Mouse (Mus musculus) embryonic facial prominence, embryonic 14.5 days (tissue): Measurements from ENCODE around the gene Nom1. TPM values are rescaled to one million over a fixed set of nuclear protein-coding genes. Genes with fewer than 3 reads are reported as not detected.
A peak's percentile ranks its signal among the peaks of the same experiment; 100 is the strongest.
"Not testable (repeated sequence)": the region's sequence is repeated elsewhere in the genome, so short reads cannot be mapped to it uniquely, and the experiment has no call there.

Experiments
- ATAC-seq: fragments of 200-750 bp; cut with Nextera tagmentation; 2 replicates; pipeline ENCODE4 v1.8.0; 2017; ENCODE audit warnings: low read depth, moderate number of reproducible peaks, moderate TSS enrichment
- DNase-seq: peaks from one replicate; pipeline ENCODE4 v3.0.0-alpha.2; 2015; ENCODE audit warnings: low spot score
- H3K27ac ChIP-seq: fragments of 300-500 bp; sonication (generic); replicated peaks from 2 replicates; pipeline ENCODE4 v1.5.1; 2014; ENCODE audit warnings: low read depth, mild to moderate bottlenecking, low read length, moderate library complexity
- H3K27me3 ChIP-seq: fragments of 300-500 bp; sonication (generic); replicated peaks from 2 replicates; pipeline ENCODE4 v1.6.1; 2014; ENCODE audit warnings: low read length; ENCODE audit not compliant: control insufficient read depth, insufficient read depth
- H3K36me3 ChIP-seq: fragments of 300-500 bp; sonication (generic); 2 replicates; pipeline ENCODE4 v1.6.1; 2014; ENCODE audit warnings: low read length, mixed read lengths; ENCODE audit not compliant: control insufficient read depth, insufficient read depth
- H3K4me1 ChIP-seq: fragments of 300-500 bp; sonication (generic); 2 replicates; pipeline ENCODE4 v1.6.1; 2014; ENCODE audit warnings: antibody characterized with exemption, low read length; ENCODE audit not compliant: control insufficient read depth, insufficient read depth
- H3K4me2 ChIP-seq: fragments of 300-500 bp; sonication (generic); 2 replicates; pipeline ENCODE4 v1.6.1; 2014; ENCODE audit warnings: low read depth, mild to moderate bottlenecking, low read length, moderate library complexity, mixed read lengths
- H3K4me3 ChIP-seq: fragments of 300-500 bp; sonication (generic); 2 replicates; pipeline ENCODE4 v1.5.1; 2014; ENCODE audit warnings: low read depth, mild to moderate bottlenecking, low read length
- H3K9ac ChIP-seq: fragments of 300-500 bp; sonication (generic); 2 replicates; pipeline ENCODE4 v1.6.1; 2014; ENCODE audit warnings: low read depth, mild to moderate bottlenecking, low read length, moderate library complexity, mixed read lengths
- H3K9me3 ChIP-seq: fragments of 300-500 bp; sonication (generic); 2 replicates; pipeline ENCODE4 v1.6.1; 2016; ENCODE audit warnings: low read length; ENCODE audit not compliant: control insufficient read depth
- WGBS: fragments of 180-500 bp; shearing (Covaris S2); extraction: QIAGEN DNeasy Blood & Tissue Kit; methylation state at CpG from one replicate; pipeline ENCODE4 v1.1.7; 2014; 5-methylcytosine and 5-hydroxymethylcytosine counted together
- polyA plus RNA-seq: library from polyadenylated mRNA; unstranded; fragments of >200 nt; fragmentation: Nextera tagmentation; extraction: Ambion mirVana; gene quantifications from 2 replicates; pipeline ENCODE4 v1.2.1, GENCODE M21; 2014

Nom1 gene
- 17.4 and 28.9 TPM in 2 replicates for polyA plus RNA-seq

- H3K27me3 ChIP-seq, result no peaks in the 10 kb centered on the region; the same call in 1 of the 2 replicates
- peaks cover 14% of the 10 kb centered on the region for H3K4me1 ChIP-seq
- peak within 1 kb of the TSS; percentile 87 for H3K9ac ChIP-seq
- H3K36me3 ChIP-seq, result peaks cover 35% of the 10 kb centered on the region
- H3K4me2 ChIP-seq, result peak within 1 kb of the TSS; percentile 94
- WGBS, result 4% methylated on average over 29 of the region's 29 CpGs
- ATAC-seq (peak; percentile 99), DNase-seq (peak; percentile 96)
- no peak within 1 kb of the TSS; the same call in 1 of the 2 replicates for H3K27ac ChIP-seq
- H3K4me3 ChIP-seq, result peak within 1 kb of the TSS; percentile 89
- H3K9me3 ChIP-seq, result no peaks in the 10 kb centered on the region
Measured at GRCm38 (mm10) chr5:29434228-29434871, at the start of gene Nom1. Nom1 (plus strand) TSS chr5:29434664.

- 20% methylated on average over 1 of the region's 1 CpGs for WGBS
- Histone ChIP-seq H3K9ac (no peak overlapping the region), H3K4me1 (no peaks in the 10 kb centered on the region), H3K27me3 (no peaks in the 10 kb centered on the region), H3K4me3 (no peak overlapping the region), H3K9me3 (no peaks in the 10 kb centered on the region), H3K36me3 (no peaks in the 10 kb centered on the region), H3K27ac (no peak overlapping the region), H3K4me2 (no peak overlapping the region)
- DNase-seq, result no peak
- no peak for ATAC-seq
Measured at GRCm38 (mm10) chr5:29387591-29387990, 46.9 kb upstream of the Nom1 start.

GRCm38 (mm10) chr5:29388181-29388943 is 46.1 kb upstream of the Nom1 start:
- no peaks in the 10 kb centered on the region for H3K4me1 ChIP-seq
- H3K27me3 ChIP-seq, result no peaks in the 10 kb centered on the region
- H3K27ac ChIP-seq, result no peak overlapping the region
- H3K4me2 ChIP-seq, result no peak overlapping the region
- H3K36me3 ChIP-seq, result no peaks in the 10 kb centered on the region
- WGBS, result 35% methylated on average over 7 of the region's 7 CpGs
- ATAC-seq (peak; percentile 18; the same call in 1 of the 2 replicates), DNase-seq (peak; percentile 59)
- H3K9me3 ChIP-seq, result no peaks in the 10 kb centered on the region
- H3K4me3 ChIP-seq, result no peak overlapping the region
- H3K9ac ChIP-seq, result no peak overlapping the region

GRCm38 (mm10) chr5:29388944-29389765 is 45.3 kb upstream of the Nom1 start:
- Histone ChIP-seq H3K4me3 (no peak overlapping the region), H3K27ac (no peak overlapping the region), H3K36me3 (no peaks in the 10 kb centered on the region), H3K27me3 (no peaks in the 10 kb centered on the region), H3K4me2 (no peak overlapping the region), H3K4me1 (no peaks in the 10 kb centered on the region), H3K9ac (no peak overlapping the region), H3K9me3 (no peaks in the 10 kb centered on the region)
- ATAC-seq (peak; percentile 65; the same call in 1 of the 2 replicates), DNase-seq (peak; percentile 77)
- 19% methylated on average over 15 of the region's 15 CpGs for WGBS

DNA sequence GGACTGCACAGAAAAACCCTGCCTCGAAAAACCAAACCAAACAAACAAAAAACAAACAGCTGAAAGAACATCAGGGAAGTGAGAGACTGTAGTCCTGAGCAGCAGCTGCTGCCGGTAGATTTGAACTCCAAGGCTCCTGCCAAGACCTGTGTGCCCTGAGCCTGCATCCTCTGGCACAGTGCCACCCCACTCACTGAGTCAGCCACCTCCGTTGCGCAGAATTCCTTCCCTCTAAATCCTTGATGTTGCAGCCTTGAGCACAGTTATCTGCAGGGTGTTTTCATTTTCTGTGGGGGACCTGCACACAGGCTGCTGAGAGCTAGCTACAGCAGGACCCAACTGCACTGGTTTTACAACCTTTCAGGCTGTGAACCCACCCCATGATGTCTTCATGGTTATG is 36.0 kb upstream of the Nom1 start:
- ATAC-seq, result no peak
- 50% methylated on average over 4 of the region's 4 CpGs for WGBS
- Histone ChIP-seq H3K4me3 (no peak overlapping the region), H3K27ac (no peak overlapping the region), H3K9me3 (no peaks in the 10 kb centered on the region), H3K27me3 (no peaks in the 10 kb centered on the region), H3K4me1 (no peaks in the 10 kb centered on the region), H3K4me2 (no peak overlapping the region), H3K9ac (no peak overlapping the region), H3K36me3 (no peaks in the 10 kb centered on the region)
- DNase-seq, result no peak

DNA sequence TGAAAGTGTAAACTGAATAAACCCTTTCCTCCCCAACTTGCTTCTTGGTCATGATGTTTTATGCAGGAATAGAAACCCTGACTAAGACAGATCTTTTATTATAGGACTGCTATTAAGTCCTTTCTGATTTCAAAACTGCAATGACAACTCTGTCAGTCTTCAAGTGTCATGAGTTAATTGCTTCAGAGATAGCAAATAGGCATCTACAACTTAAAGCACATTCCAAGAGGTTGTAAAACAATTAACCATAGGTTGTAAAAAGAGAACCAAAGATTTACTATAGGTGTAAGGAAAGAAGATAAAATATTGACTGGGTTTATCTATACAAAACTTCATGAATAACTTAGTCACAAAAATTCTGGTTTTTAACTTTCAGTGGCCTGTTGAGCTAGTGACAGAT is 23.6 kb upstream of the Nom1 start:
- Histone ChIP-seq H3K9me3 (no peaks in the 10 kb centered on the region), H3K27ac (no peak overlapping the region), H3K4me1 (no peaks in the 10 kb centered on the region), H3K4me3 (no peak overlapping the region), H3K4me2 (no peak overlapping the region), H3K27me3 (no peaks in the 10 kb centered on the region), H3K9ac (no peak overlapping the region), H3K36me3 (no peaks in the 10 kb centered on the region)
- ATAC-seq (no peak), DNase-seq (no peak)

DNA sequence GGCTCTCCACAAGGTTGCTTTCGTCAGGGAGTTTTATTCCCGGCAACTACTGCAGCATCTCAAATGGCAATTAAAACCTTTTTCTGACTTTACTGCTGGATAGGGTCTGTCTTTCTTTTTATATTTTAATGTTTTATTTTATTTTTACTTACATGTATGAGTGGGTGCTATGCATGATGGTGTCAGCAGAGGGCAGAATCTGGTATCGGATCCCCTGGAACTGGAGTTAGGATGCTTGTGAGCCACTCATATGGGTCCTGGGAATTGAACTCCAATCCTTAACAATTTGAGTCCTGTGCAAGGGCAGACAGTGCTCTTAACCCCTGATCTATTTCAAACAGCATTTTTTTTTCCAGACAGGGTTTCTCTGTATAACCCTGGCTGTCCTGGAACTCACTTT is 21.4 kb upstream of the Nom1 start:
- DNase-seq (no peak), ATAC-seq (no peak)
- Histone ChIP-seq H3K36me3 (no peaks in the 10 kb centered on the region), H3K4me1 (no peaks in the 10 kb centered on the region), H3K9me3 (no peaks in the 10 kb centered on the region), H3K4me2 (no peak overlapping the region), H3K27me3 (no peaks in the 10 kb centered on the region), H3K27ac (no peak overlapping the region), H3K4me3 (no peak overlapping the region), H3K9ac (no peak overlapping the region)
- 83% methylated on average over 3 of the region's 3 CpGs for WGBS

- WGBS, result 67% methylated on average over 3 of the region's 3 CpGs
- H3K27ac ChIP-seq, H3K4me2 ChIP-seq, H3K4me1 ChIP-seq, DNase-seq, H3K4me3 ChIP-seq, ATAC-seq, H3K9me3 ChIP-seq, H3K9ac ChIP-seq, H3K36me3 ChIP-seq, H3K27me3 ChIP-seq: not testable (repeated sequence)
Measured at GRCm38 (mm10) chr5:29423330-29423729, 11.1 kb upstream of the Nom1 start.
